Mouse (Mus musculus) thymus, adult 18-20 months (tissue): ENCODE results near the gene Ccnc.
"Not testable (repeated sequence)": the region's sequence is repeated elsewhere in the genome, so short reads cannot be mapped to it uniquely, and the experiment has no call there.

ENCODE experiments used
- DNase-seq, 2 experiments: peaks; one replicate each; pipeline ENCODE4 v3.0.0; 2022; ENCODE audit warnings: mixed read lengths in 2 of 2

The Ccnc gene

DNA sequence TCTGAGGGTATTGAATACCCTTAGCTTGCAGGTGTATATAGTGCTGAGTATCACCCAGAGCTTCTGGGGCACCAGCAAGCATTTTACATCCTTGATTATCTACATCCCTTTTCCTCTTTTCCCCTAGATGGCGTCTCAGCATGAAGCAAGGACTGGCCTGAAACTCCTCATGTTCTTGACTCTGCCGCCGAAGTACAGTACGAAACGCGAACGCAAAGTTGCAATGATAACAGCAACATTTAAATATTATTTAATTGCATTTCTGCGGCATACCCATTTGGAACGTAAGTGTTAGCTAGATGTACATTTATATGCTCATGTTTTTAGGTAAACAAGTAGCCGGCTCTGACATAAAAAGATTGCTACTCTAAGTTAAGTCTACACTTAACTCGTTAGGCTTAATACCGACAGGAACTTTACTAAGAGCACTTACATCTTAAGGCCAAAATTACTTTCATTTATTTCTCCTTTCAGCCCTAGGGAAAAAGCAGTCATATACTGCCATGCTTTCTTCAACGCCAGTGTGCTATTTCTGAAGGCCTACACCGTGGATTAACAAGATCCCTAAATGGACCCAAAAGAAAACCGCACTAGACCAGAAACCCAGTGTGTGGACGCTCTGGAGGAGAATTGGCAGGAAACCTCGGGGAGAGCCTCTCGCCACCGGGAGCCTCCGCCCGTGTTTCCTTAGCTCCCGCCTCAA lies 438 bp upstream of the Ccnc start:
- DNase-seq, result peak in 1 of 2 experiments; percentile 15

DNA sequence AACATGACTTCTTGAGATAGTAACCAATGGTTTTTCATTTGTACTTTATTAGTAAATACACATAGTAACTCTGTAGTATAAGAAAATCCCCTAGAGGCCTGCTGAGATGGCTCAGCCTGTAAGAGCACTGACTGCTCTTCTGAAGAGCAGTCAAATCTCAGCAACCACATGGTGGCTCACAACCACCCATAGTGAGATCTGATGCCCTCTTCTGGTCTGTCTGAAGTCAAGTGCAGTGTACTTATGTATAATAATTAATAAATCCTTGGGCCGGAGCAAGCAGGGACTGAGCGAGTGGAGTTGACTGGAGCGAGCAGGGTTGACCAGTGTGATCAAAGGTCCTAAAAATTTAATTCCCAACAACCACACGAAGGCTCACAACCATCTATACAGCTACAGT lies 11.7 kb downstream of the Ccnc start:
- no peak for DNase-seq

DNA sequence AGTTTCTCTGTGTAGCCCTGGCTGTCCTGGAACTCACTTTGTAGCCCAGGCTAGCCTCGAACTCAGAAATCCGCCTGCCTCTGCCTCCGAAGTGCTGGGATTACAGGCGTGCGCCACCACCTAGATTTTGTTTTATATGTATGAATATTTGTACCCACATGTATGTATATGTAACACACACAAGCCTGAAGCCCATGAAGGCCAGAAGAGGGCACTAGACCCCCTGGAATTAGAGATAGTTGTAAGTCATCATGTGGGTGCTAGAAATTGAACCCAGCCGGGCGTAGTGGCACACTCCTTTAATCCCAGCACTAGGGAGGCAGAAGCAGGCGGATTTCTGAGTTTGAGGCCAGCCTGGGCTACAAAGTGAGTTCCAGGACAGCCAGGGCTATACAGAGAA lies 16.6 kb downstream of the Ccnc start:
- not testable (repeated sequence) for DNase-seq

DNA sequence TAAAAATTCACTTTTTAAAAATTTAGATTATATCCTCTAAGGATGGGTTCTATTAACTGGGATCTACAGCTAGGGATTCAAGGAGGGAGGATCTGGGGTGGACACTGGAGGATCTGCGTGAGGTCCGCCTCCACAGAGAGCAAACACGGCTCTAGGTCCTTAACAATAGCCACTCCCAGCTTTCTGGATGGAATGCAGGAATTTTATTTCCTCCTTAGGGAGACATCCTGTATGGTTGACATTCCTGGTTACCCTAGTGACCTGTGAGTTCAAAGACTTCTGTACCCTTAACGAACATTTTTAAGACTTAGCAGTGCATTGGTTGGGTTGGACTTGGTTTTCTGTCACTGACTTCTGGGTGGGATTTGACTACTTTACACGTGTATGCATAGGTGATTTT lies 18.2 kb downstream of the Ccnc start:
- no peak for DNase-seq

DNA sequence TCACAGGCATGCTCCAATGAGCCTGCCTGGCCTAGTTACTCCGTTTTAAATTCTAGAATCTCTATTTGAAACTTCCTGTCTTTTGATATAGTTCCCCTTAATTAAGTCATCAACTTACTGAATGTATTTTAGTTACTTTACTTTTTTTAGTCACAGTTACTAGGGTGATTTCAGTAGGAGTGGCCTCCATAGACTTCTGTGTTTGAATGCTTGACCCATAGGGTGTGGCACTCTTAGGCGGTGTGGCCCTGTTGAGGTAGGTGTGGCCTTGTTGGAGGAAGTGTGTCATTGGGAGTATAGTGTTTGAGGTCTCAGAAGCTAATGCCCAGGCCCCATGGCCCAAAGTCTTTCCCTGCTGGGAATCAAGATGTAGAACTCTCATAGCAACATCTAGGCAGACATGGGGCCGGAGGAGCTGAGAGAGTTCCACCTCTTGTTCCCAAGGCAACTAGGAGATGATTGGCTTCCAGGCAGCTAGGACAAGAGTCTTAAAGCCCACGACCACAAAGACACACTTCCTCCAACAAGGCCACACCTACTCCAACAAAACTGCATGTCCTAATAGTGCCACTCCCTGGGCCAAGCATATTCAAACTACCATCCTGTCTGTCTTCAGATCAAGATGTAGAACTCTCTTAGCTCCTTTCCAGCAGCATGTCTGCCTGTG lies 27.8 kb downstream of the Ccnc start:
- no peak for DNase-seq

DNA sequence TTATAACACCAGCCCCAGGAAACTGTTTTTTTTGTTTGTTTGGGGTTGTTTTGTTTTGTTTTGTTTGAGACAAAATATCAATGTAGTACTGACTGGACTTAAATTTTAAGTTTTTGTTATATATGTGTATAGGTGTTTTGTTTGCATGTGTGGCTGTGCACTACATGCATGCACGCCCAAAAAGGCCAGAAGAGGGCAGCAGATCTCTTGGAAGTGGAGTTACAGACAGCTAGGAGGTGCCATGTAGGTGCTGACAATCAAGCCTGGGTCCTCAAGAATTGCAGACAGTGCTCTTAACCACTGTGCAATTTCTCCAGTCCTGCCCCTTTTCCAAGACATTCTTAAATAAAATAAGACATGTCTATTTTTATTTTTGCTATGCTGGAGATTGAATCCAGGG lies 31.4 kb downstream of the Ccnc start:
- no peak for DNase-seq

DNA sequence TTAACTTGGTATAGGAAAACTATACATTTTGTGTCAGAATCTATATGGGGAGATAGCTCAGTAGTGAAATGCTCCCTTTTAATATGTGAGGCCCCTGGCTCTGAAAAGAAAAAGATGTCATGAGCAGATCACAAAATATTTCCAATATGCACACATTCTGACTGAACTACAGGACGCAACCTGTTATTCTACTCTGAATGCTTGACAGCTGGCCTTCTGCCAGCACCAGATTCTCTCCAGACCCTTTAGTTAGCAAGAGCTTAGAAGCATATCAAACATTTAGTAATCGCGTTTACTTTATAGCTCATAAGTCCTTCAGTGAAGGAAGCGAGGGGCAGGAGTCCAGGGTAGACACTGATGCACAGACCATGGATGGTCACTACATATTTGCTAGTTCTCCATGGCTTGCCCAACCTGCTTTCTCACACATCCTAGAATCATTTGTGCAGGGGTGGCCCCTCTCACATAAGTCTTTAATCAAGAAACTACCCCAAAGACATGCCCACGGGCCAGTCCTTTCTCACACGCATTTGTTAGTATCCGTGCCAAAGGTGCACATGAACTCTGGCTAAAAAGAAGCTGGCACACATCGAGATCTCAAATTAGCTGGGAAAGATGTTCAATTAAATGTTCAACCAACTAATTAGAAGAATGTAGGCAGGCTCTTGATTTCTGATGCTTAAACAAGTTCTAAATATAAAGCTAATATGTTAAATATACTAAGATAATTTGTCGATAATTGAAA lies 34.1 kb downstream of the Ccnc start:
- no peak for DNase-seq

DNA sequence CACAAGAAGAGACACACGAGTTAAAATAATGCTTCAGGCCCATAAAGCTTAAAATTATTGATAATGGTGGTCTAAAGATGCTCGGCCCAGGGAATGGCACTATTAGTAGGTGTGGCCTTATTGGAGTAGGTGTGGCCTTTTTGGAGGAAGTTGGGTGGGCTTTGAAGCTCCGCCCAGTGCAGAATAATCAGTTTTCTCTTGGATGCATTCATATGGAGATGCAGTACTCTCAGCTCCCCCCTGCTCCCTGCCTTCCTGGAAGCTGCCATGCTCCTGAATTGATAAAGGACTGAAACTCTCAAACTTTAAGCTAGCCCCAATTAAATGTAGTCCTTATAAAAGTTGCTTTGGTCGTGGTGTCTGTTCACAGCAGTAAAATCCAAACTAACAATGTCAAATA lies 36.3 kb downstream of the Ccnc start:
- DNase-seq, result no peak

DNA sequence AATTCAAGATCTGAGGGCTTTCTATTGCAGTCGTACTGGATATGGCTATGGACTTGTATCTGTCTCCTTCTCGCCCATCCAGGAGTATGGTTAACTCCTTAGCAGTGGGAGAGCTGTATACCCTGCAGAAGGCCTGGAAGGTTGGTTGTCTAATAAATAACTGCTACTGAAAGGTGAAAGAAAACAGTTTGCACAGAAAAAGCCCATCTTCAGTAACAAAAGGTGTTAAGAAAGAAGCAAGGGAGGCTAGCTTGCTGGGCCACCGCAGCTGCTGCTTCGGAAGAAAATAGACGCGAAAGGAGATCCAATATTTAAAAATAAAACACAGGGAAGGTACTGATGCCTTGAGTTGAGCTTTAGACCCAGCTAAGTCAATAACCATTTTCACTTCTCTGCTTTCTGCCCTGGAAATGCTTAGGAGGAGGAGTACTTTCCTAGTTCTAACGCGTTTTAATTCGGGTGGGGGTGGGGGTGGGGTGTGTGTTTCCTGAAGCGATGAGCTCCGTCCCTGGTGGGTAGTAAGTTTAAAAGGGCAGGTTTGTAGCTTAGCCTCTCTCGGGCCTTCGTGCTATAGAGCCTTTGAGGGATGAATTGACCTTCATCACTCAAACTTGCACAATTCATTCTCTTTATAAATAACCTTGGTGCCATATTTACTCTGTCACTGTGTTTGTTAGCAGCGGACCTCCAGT lies 38.8 kb downstream of the Ccnc start:
- DNase-seq, result no peak

DNA sequence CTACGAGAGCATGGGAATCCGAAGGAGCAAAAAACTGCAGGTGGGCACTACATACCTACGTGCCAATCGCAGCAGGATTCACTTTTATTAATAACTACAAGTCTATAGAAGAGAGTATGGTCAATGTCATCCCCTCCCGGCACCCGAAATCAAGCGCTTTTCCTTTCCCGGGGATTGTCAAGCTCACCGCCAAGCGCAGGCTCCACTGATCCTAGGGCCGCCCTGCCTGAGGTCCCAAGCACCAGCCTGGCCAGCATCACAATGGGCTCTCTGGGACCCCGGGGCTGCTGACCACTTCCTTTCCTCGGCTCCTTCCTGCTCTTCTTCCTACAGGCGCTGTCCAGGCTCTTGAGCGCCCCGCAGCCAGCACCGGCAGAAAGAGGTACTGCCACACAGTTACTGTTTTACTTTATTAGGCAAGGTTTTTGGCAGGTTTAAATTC lies 39.4 kb downstream of the Ccnc start, which contains the start of the genes Usp45 and Tstd3:
TSS of gene Usp45 (plus strand) at position 294 of the 442 bp plus-strand sequence.
TSS of gene Tstd3 (minus strand) at position 350 of the 442 bp plus-strand sequence.
- peak; percentile 51 to 53 for DNase-seq

DNA sequence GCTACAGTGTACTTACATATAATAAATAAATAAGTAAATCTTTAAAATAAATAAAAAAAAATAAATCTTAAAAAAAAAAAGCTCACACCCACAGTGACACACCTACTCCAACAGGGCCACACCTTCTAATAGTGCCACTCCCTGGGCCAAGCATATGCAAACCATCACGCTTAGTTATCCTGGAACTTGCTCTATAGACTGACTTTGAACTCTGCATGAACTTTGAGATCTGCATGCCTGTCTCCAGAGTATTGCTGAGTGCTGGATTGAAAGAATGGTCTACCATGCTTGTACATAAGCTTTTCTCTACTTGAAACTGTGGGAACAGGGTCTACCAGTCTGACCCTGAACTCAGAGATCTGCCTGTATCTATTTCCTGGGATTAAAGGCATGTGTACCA lies 43.6 kb downstream of the Ccnc start:
- no peak for DNase-seq

DNA sequence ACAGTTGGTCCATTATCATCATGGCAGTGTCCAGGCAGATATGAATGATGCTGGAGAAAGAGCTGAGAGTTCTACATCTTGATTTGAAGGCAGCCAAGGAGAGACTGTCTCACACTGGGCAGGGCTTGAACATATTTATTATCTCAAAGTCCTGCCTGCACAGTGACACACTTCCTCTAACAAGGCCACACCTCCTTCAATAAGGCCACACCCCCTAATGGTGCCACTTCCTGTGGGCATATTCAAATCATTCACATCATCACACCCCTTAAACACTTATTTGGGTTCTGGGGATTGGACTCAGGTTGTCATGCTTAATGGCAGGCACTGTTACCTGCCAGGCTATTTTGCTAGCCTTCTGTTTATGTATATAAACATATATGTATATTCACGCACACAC lies 44.8 kb downstream of the Ccnc start:
- DNase-seq, result no peak

DNA sequence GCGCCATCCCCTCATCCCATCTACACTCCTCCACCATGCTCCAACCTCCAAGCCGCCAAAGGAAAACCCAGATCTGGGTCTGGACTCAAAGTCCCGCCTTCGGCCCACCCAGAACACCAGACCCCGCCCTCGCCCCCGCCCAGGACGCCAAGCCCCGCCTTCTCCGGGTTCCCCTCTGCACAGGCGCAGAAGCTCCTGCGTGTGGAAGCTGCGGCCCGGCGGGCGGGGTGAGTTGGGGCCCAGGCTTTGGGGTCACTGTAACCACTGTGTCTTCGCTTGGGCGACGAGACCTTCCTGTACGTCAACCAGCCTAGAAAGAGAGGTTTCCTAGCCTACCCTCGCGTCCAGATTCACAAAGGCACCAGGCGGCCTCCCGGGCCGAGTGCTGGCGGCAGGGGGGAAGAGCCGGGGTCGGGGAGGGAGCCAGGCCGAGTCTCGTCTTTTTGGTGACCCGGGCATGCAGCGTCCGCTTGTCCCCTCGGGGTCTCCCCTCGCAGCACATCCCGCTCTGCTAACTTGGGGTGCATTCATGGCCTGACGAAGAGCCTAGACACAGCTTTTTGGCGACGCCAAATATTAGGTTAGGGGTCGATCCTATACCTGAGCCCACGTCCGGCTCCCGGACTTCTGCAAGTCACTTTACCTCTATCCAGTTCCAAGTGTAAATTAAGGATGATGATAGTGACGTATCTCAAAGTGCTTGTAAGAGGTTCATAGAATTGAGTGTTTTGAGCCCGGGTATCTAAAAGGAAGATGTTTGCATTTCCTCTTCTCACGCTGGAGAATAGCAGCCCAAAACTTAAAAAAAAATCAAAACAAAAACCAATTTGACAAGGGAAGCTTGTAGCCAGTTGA lies 48.8 kb downstream of the Ccnc start:
- DNase-seq, result peak; percentile 80 to 81

DNA sequence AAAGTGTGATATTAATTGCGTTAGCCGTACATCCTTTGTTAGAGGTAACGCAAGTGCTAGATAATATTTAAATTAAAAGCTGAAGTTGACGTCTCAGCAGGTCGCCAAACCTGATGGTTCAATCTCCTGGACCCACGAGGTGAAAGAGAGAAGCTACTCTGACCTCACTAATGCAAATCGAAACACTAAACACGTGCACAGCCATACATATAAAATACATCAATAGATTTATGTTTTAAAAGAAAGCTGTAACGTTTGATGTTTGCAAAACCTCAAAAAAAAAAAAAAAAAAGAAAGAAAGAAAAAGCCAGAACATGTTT lies 49.4 kb downstream of the Ccnc start:
- DNase-seq, result no peak

DNA sequence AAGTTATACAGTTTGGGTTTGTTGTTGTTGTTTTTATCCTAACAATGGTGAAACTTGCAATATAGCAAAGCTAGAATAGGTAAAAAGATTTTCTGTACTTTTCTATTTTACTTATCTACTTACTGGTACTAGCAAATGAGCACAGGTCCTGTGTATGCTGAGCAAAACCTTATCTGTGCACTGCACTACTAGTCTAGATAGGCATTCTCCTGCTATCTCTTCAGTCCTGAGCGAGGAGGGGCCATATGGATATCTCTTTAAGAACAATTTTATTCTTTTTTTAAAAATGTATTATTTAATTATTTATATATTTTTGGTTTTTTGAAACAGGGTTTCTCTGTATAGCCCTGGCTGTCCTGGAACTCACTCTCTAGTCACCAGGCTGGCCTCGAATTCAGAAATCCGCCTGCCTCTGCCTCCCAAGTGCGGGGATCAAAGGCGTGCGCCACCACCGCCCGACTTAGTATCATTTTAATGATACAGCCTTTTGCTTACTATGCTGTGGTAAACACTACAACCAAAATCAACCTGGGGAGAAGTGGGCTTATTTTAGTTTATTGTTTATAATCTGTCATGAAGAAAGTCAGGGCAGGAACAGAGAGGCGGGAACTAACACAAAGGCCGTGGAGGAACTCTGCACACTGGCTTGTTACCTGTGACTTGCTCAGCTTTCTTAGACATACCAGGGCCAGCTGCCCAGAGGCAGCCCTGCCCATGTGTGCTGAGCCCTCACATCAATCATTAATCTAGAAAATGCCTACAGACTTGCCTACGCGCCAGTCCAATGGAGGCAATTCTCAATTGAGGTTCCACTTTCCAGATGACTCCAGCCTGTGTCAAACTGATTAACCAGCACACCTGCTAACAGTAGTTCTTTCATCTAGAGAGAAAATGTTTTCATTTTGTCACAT lies 53.6 kb downstream of the Ccnc start:
- DNase-seq, result no peak

DNA sequence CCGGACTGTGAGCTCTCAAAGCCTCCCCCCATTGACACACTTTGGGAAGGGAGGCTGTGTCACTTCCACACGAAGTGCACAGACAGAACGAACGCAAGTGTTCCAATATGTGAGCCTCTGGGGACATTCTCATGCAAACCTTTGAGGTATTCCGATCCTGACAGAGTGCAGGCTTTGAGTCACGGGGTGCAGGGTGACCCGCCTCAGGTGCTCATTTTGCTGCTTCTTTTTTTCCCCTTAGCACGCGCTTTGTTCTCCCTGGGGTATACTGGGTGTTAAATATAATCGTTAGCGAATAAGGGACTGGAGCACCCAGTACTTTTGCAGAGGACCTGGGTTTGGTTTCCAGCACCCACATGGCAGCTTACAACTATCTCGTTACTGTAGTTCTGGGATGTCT lies 58.8 kb downstream of the Ccnc start:
- no peak for DNase-seq

DNA sequence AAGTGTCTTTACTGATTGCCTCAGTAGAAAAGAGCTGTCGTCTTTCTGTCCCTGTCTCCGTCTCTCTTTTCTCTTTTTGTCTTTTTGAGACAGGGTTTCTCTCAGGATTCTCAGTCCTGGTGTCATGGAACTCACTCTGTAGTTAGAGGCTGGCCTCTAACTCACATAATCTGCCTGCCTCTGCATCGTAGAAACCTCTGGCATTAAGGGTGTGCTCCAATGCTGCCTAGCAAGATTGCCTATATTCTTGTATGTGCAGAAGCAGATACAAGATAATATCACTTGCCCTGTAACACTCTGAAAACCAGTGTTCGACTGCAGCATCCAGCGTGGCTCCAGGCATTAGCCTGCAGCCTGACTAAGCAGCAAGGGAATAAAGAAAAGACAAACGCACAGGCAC lies 61.4 kb downstream of the Ccnc start:
- DNase-seq, result no peak

DNA sequence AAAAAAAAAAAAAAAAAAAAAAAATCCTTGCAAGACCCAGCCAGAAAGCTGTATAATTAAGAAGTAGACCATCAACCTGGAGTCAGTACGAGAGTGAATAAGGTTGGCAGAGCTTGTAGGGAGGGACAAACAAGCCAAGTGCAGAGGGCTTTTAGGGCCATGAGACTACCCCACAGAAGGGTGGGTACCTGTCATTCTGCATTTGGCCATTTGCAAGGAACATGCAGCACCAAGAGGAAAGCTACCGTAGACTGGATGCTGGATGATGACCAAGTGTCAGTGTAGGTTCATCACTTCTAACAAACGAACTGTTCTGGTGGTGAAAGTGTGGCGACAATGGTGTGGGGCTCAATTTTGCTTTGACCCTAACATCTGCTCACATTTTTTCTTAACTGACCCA lies 62.3 kb downstream of the Ccnc start:
- no peak for DNase-seq

DNA sequence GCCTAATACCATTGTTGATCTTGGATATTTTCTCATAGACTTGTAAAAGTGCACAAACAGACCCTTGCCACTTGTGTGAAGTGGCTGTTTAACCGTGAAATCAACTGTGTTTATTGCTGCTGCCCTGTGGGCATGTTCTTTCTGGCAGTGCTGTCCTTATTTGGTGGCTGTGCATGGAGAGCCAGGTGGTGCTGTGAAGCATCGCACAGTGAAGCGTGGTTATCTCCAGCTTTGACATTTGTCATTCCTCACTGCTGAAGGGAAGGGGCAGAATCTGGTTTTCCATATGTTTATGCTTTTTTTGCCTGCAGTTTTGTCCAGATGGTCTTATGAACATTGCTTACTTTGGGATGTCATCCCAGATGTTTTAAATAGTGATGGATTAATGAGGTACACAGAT lies 66.1 kb downstream of the Ccnc start:
- no peak for DNase-seq

DNA sequence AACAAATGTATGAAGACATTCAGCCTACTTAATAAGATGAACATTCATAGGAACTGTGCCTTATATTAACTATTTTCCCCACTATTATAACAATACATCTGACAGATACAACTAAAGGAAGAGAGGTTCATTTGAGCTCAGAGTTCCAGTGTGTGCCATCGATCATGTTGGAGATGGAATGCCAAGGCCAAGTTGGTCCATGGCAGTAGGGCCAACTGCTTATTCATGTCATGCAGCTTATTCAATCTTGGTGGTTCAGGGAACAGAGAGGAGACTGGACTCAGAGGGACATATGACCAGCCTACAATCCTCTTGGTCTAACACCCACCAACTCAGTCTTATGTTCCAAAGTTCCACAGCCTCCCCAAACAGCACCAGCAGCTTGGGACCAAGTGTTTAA lies 73.5 kb downstream of the Ccnc start:
- DNase-seq, result no peak

DNA sequence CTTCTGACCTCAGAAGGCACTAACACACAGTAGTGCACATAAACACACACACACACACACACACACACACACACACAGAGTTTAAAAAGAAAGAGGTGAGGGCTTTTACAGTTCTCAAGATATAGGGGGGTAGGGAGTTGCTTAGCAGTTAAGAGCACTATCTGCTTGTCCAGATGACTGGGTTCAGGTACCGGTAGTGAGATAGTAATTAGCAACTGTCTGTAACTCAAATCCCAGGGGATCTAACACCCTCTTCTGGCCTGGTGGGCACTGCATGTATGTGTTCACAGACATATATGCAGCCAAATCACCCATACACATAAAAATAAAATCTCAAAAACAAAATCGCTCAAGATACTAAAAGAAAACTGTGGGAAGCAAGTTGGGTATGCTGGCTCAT lies 74.1 kb downstream of the Ccnc start:
- no peak for DNase-seq
